Mouse (Mus musculus) fat pad, adult 2 months (tissue): ENCODE measurements around the gene Taf13.
A peak's percentile ranks its signal among the peaks of the same experiment; 100 is the strongest.
"Not testable (repeated sequence)": the region's sequence is repeated elsewhere in the genome, so short reads cannot be mapped to it uniquely, and the experiment has no call there.

Experiments
- DNase-seq: peaks from one replicate; pipeline ENCODE4 v3.0.0-alpha.2; 2011; ENCODE audit warnings: low read depth, low spot score; ENCODE audit errors: extremely low read depth

Gene Taf13

GRCm38 (mm10) chr3:108571443-108572294 lies at the start of gene Taf13:
Gene Taf13, plus strand, starts transcription at chr3:108571698.
- peak; percentile 63 for DNase-seq

GRCm38 (mm10) chr3:108523415-108523814 lies 48.1 kb upstream of the Taf13 start:
- no peak for DNase-seq

- DNase-seq = no peak
Observed at GRCm38 (mm10) chr3:108528489-108528888, 43.0 kb upstream of the Taf13 start.

GRCm38 (mm10) chr3:108533114-108533885 lies 38.2 kb upstream of the Taf13 start:
- DNase-seq = no peak

GRCm38 (mm10) chr3:108533951-108534350 lies 37.5 kb upstream of the Taf13 start, which contains the start of gene 1700013F07Rik:
Gene 1700013F07Rik, plus strand, starts transcription at chr3:108534150.
- no peak for DNase-seq

- no peak for DNase-seq
Observed at GRCm38 (mm10) chr3:108535896-108536516, 35.5 kb upstream of the Taf13 start.

- DNase-seq = no peak
Observed at GRCm38 (mm10) chr3:108536517-108537260, 34.8 kb upstream of the Taf13 start, which contains the start of gene 5330417C22Rik. Gene 5330417C22Rik, minus strand, starts transcription at chr3:108536536.

- DNase-seq = no peak
Observed at GRCm38 (mm10) chr3:108537303-108537702, 34.2 kb upstream of the Taf13 start.

- no peak for DNase-seq
Observed at GRCm38 (mm10) chr3:108542299-108542698, 29.2 kb upstream of the Taf13 start.

GRCm38 (mm10) chr3:108554111-108554561 lies 17.4 kb upstream of the Taf13 start:
- no peak for DNase-seq

GRCm38 (mm10) chr3:108554587-108555312 lies 16.7 kb upstream of the Taf13 start:
- peak; percentile 63 for DNase-seq

- DNase-seq = no peak
Observed at GRCm38 (mm10) chr3:108557888-108558287, 13.6 kb upstream of the Taf13 start.

- peak; percentile 82 for DNase-seq
Observed at GRCm38 (mm10) chr3:108562133-108562730, 9.3 kb upstream of the Taf13 start, which contains the start of gene Tmem167b. Gene Tmem167b, minus strand, starts transcription at chr3:108562466.

- DNase-seq = no peak
Observed at GRCm38 (mm10) chr3:108562777-108563271, 8.7 kb upstream of the Taf13 start.

- no peak for DNase-seq
Observed at GRCm38 (mm10) chr3:108563309-108563708, 8.2 kb upstream of the Taf13 start.

- no peak for DNase-seq
Observed at GRCm38 (mm10) chr3:108567990-108568877, 3.3 kb upstream of the Taf13 start.

GRCm38 (mm10) chr3:108569636-108570035 lies 1.9 kb upstream of the Taf13 start:
- not testable (repeated sequence) for DNase-seq

GRCm38 (mm10) chr3:108570813-108571212 lies 685 bp upstream of the Taf13 start:
- DNase-seq = no peak
